Mouse (Mus musculus) liver, embryonic 15.5 days (tissue): Measurements from ENCODE around the gene Olfr1370. TPM values are rescaled to one million over a fixed set of nuclear protein-coding genes. Genes with fewer than 3 reads are reported as not detected.

ENCODE experiments used
- ATAC-seq: fragments of 200-750 bp; cut with Nextera tagmentation; 2 replicates; pipeline ENCODE4 v1.8.0; 2017; ENCODE audit warnings: moderate number of reproducible peaks, mild to moderate bottlenecking, moderate library complexity; ENCODE audit not compliant: insufficient read depth
- H3K27ac ChIP-seq: fragments of 300-500 bp; sonication (generic); replicated peaks from 2 replicates; pipeline ENCODE4 v1.5.1; 2015; ENCODE audit warnings: mild to moderate bottlenecking, inconsistent platforms
- H3K27me3 ChIP-seq: fragments of 300-500 bp; sonication (generic); 2 replicates; pipeline ENCODE4 v1.6.1; 2015; ENCODE audit warnings: mild to moderate bottlenecking, inconsistent platforms
- H3K36me3 ChIP-seq: fragments of 300-500 bp; sonication (generic); replicated peaks from 2 replicates; pipeline ENCODE4 v1.6.1; 2015; ENCODE audit warnings: moderate library complexity, mild to moderate bottlenecking, inconsistent platforms
- H3K4me1 ChIP-seq: fragments of 300-500 bp; sonication (generic); replicated peaks from 2 replicates; pipeline ENCODE4 v1.6.1; 2015; ENCODE audit warnings: inconsistent platforms
- H3K4me2 ChIP-seq: fragments of 300-500 bp; sonication (generic); 2 replicates; pipeline ENCODE4 v1.6.1; 2015; ENCODE audit warnings: moderate library complexity, mild to moderate bottlenecking, inconsistent platforms
- H3K4me3 ChIP-seq: fragments of 300-500 bp; sonication (generic); replicated peaks from 2 replicates; pipeline ENCODE4 v1.5.1; 2015; ENCODE audit warnings: mild to moderate bottlenecking, inconsistent platforms
- H3K9ac ChIP-seq: fragments of 300-500 bp; sonication (generic); 2 replicates; pipeline ENCODE4 v1.6.1; 2015; ENCODE audit warnings: moderate library complexity, mild to moderate bottlenecking, inconsistent platforms
- H3K9me3 ChIP-seq: fragments of 300-500 bp; sonication (generic); replicated peaks from 2 replicates; pipeline ENCODE4 v1.6.1; 2016; ENCODE audit warnings: inconsistent platforms
- WGBS: fragments of 180-500 bp; shearing (Covaris S2); methylation state at CpG from one replicate; pipeline ENCODE4 v1.1.7; 2015; ENCODE audit warnings: mixed read lengths; ENCODE audit not compliant: insufficient replicate concordance; 5-methylcytosine and 5-hydroxymethylcytosine counted together
- polyA plus RNA-seq: library from polyadenylated mRNA; unstranded; fragments of >200 nt; fragmentation: Nextera tagmentation; extraction: Ambion mirVana; gene quantifications from 2 replicates; pipeline ENCODE4 v1.2.1, GENCODE M21; 2015

Olfr1370 gene
- polyA plus RNA-seq, 1 experiment from 2014 or later: not detected

DNA sequence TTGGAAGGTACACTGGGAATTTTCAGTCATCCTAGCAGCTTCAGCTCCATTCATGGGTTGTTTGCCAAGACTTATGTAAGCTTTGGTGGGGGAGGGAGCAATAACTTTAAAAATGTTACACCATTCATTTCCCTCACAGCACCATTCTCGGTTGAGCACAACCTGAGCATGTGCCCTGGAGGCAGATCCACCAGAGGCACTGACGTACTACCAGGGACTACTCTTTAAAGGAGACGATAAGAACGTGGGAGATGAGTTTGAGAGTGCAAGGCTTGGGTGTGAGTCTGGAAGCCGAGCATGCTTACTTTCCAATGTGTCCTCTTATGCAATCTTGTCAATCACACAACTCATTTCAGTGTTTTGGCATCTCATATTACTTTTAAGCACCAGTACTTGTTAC is 49.9 kb downstream of the Olfr1370 start:
- Histone ChIP-seq H3K4me3 (no peak overlapping the region), H3K9ac (no peak overlapping the region), H3K9me3 (no peaks in the 10 kb centered on the region), H3K4me1 (no peaks in the 10 kb centered on the region), H3K4me2 (no peak overlapping the region), H3K27me3 (no peaks in the 10 kb centered on the region), H3K27ac (no peak overlapping the region), H3K36me3 (no peaks in the 10 kb centered on the region)
- ATAC-seq: no peak
- 53% methylated on average over 5 of the region's 5 CpGs for WGBS

Other genes starting within 250 kb of the Olfr1370 start
- gene Olfr1369-ps1, start 36.5 kb upstream of the Olfr1370 start, polyA plus RNA-seq: 0.02 TPM in 1 of 2 replicates, not detected in the other
- not detected in 2 replicates for gene Olfr263, start 54.7 kb upstream of the Olfr1370 start, polyA plus RNA-seq
- not detected in 2 replicates for gene Olfr1368, start 70.9 kb upstream of the Olfr1370 start, polyA plus RNA-seq
- 59.3 and 65.7 TPM in 2 replicates for gene Trim27, start 104.5 kb upstream of the Olfr1370 start, polyA plus RNA-seq
- gene Gpx5, start 217.8 kb upstream of the Olfr1370 start, polyA plus RNA-seq: not detected in 2 replicates
- not detected in 2 replicates for gene Gpx6, start 237.2 kb upstream of the Olfr1370 start, polyA plus RNA-seq